Mouse (Mus musculus) small intestine, adult 2 months (tissue): ENCODE results near the gene Pef1. TPM values are rescaled to one million over a fixed set of nuclear protein-coding genes. Genes with fewer than 3 reads are reported as not detected.

Experiments used
- H3K27ac ChIP-seq: fragments of 200-500 bp; 2 replicates; pipeline ENCODE4 v1.5.1; 2012; ENCODE audit warnings: low read depth, low read length, control low read depth, inconsistent platforms; ENCODE audit not compliant: insufficient read depth
- H3K27me3 ChIP-seq: fragments of 200-500 bp; 2 replicates; pipeline ENCODE4 v1.6.1; 2012; ENCODE audit warnings: mild to moderate bottlenecking, moderate library complexity, low read length, inconsistent platforms; ENCODE audit not compliant: control insufficient read depth, insufficient read depth
- H3K36me3 ChIP-seq: fragments of 200-500 bp; 2 replicates; pipeline ENCODE4 v1.6.1; 2012; ENCODE audit warnings: mild to moderate bottlenecking, low read length, control low read depth, inconsistent platforms; ENCODE audit not compliant: control insufficient read depth, insufficient read depth
- H3K4me1 ChIP-seq: fragments of 200-500 bp; 2 replicates; pipeline ENCODE4 v1.6.1; 2012; ENCODE audit warnings: low read length, inconsistent platforms, mixed read lengths; ENCODE audit not compliant: control insufficient read depth, insufficient read depth, insufficient read length
- H3K4me3 ChIP-seq: fragments of 200-500 bp; 2 replicates; pipeline ENCODE4 v1.5.1; 2012; ENCODE audit warnings: low read depth, mild to moderate bottlenecking, control low read depth, inconsistent platforms, low read length, moderate library complexity
- CTCF ChIP-seq: fragments of 200-500 bp; IDR thresholded peaks from 2 replicates; pipeline ENCODE4 v1.5.1; 2012; ENCODE audit warnings: low read depth, mild to moderate bottlenecking, control low read depth, inconsistent platforms, low read length, moderate library complexity, mixed read lengths; ENCODE audit not compliant: insufficient replicate concordance, insufficient read length; ENCODE audit errors: extremely low read depth
- POLR2A ChIP-seq: fragments of 200-500 bp; IDR thresholded peaks from 2 replicates; pipeline ENCODE4 v1.6.1; 2012; ENCODE audit warnings: low read depth, mild to moderate bottlenecking, control low read depth, inconsistent platforms, low read length, moderate library complexity
- WGBS: fragments of 180-500 bp; shearing (Covaris S2); methylation state at CpG from one replicate; pipeline ENCODE4 v1.1.7; 2018; 5-methylcytosine and 5-hydroxymethylcytosine counted together
- polyA plus RNA-seq: library from polyadenylated mRNA; depleted of rRNA; stranded (reverse); fragments of >200 nt; gene quantifications from 2 replicates; pipeline ENCODE4 v1.2.3, GENCODE M21; 2012

Pef1 gene
- polyA plus RNA-seq, 1 experiment: 171 TPM

- H3K4me1 ChIP-seq: no peaks in the 10 kb centered on the region
- no peak overlapping the region for H3K4me3 ChIP-seq
- no peaks in the 10 kb centered on the region for H3K27me3 ChIP-seq
- WGBS: 20% methylated on average over 8 of the region's 8 CpGs
- no peaks in the 10 kb centered on the region for H3K36me3 ChIP-seq
- no peak overlapping the region for H3K27ac ChIP-seq
- TF ChIP-seq CTCF: peak; percentile 58; the same call in 1 of the 2 replicates
- no peak for TF ChIP-seq POLR2A
Observed at GRCm38 (mm10) chr4:130066816-130067215, 35.5 kb upstream of the Pef1 start.

DNA sequence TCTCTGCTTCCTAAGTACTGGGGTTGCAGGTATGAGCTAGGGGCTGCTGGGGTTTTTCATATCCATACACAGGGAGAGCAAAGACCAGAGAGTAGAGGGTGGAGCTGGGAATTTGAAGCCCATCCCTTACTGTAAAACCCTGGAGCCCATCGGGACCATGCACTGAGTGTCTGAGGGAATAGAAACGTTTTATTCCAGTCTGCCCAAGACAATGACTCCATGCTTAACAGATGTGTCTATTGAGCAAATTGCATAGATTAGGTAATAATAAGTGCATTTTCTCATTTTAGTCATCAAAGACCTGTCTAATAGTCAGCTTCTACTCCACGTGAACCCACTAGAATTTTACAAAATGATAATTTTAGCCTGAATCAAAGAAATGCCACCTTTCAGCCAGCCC, 31.8 kb upstream of the Pef1 start:
- Histone ChIP-seq H3K27ac (no peak overlapping the region), H3K27me3 (no peaks in the 10 kb centered on the region), H3K4me3 (no peak overlapping the region), H3K4me1 (no peaks in the 10 kb centered on the region), H3K36me3 (no peaks in the 10 kb centered on the region)
- 63% methylated on average over 3 of the region's 3 CpGs for WGBS
- no peak for TF ChIP-seq CTCF

GRCm38 (mm10) chr4:130071758-130072157, 30.6 kb upstream of the Pef1 start:
- H3K4me3 ChIP-seq: no peak overlapping the region
- H3K4me1 ChIP-seq: no peaks in the 10 kb centered on the region
- TF ChIP-seq POLR2A (no peak), CTCF (no peak)
- 81% methylated on average over 2 of the region's 2 CpGs for WGBS
- no peaks in the 10 kb centered on the region for H3K36me3 ChIP-seq
- H3K27ac ChIP-seq: no peak overlapping the region
- H3K27me3 ChIP-seq: no peaks in the 10 kb centered on the region

DNA sequence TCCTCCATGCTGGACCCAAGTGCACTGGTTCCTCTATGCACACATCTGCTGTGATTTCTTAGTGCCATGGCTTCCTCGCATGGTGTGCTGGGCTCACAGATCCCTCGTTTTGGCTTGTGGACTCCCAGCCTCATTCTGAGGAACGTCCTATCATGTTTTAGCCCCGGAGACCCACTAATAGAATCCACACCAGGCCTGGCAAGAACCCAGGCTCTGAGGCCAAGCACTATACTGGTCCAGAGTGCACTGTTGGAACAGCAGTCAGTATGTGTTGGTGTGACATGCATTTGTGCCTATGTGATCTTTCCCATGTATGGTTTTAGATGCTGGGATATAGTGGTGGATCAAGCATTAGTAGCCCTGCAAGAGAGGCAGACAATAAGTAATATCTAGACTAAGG, 29.0 kb upstream of the Pef1 start:
- H3K36me3 ChIP-seq: no peaks in the 10 kb centered on the region
- no peak for TF ChIP-seq CTCF
- no peak for TF ChIP-seq POLR2A
- no peak overlapping the region for H3K27ac ChIP-seq
- no peaks in the 10 kb centered on the region for H3K4me1 ChIP-seq
- no peaks in the 10 kb centered on the region for H3K27me3 ChIP-seq
- H3K4me3 ChIP-seq: no peak overlapping the region
- WGBS: 90% methylated on average over 4 of the region's 4 CpGs

DNA sequence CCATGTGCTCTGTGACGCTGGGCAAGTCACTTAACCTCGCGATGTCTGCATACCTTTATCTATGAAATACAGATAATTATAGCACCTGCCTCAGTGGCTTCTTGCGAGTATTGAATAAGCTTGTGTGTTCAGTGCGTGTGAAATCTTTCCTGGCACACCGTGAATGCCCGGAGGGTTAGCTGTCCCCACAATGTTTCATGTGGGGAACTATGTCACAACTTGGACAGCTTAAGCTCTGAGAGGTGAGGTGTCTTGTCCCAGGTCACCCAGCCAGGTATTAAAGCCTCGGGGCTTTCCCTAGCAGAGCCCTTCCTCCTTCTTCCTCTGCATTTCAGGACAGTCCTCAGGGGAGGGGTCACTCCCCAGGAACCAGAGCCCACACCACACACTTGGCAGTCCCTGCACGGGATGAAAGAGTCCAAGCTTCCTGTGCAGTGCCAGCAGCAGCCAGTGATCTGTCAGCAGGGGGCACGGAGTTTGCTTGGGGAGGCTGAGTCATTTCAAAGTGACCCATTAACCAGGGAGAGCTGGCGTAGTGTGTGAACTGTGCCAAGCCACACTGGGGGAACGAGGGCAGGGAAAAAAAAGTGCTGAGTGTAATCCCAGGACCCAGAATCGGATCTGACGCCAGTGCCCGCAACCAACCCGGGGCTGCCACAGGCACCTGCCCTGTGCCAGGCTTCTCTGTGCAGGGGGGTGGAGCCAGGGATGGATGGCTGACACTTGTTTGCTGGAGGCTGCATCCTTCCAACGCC, 27.4 kb upstream of the Pef1 start:
- Histone ChIP-seq H3K27me3 (no peaks in the 10 kb centered on the region), H3K36me3 (no peaks in the 10 kb centered on the region), H3K27ac (no peak overlapping the region), H3K4me1 (no peaks in the 10 kb centered on the region), H3K4me3 (no peak overlapping the region)
- 22% methylated on average over 17 of the region's 17 CpGs for WGBS
- TF ChIP-seq POLR2A: no peak
- no peak for TF ChIP-seq CTCF

GRCm38 (mm10) chr4:130076856-130077255, 25.5 kb upstream of the Pef1 start:
- Histone ChIP-seq H3K36me3 (no peaks in the 10 kb centered on the region), H3K27me3 (no peaks in the 10 kb centered on the region), H3K4me3 (no peak overlapping the region), H3K4me1 (no peaks in the 10 kb centered on the region), H3K27ac (no peak overlapping the region)
- 72% methylated on average over 8 of the region's 8 CpGs for WGBS
- TF ChIP-seq POLR2A (no peak), CTCF (no peak)

GRCm38 (mm10) chr4:130078816-130079485, 23.4 kb upstream of the Pef1 start:
- Histone ChIP-seq H3K27ac (no peak overlapping the region), H3K36me3 (no peaks in the 10 kb centered on the region), H3K4me3 (no peak overlapping the region), H3K4me1 (no peaks in the 10 kb centered on the region), H3K27me3 (no peaks in the 10 kb centered on the region)
- WGBS: 59% methylated on average over 17 of the region's 17 CpGs
- TF ChIP-seq CTCF (no peak), POLR2A (no peak)
